Mouse (Mus musculus): ENCODE data around the gene Tmem8b.

- TF ChIP-seq CTCF (IDR thresholded peaks at IDR 0.05; ENCODE audit: insufficient read depth, low read length) (no peak), POLR2A (IDR thresholded peaks at IDR 0.05; ENCODE audit: borderline replicate concordance, extremely low read depth, low read depth, low read length) (no peak)
These were observed 25.9 kb downstream of the Tmem8b start for GRCm38 (mm10) chr4:43694439-43695248.
